Mouse (Mus musculus) heart, postnatal 10 days (tissue): ENCODE data around the gene Eml3. TPM values are rescaled to one million over a fixed set of nuclear protein-coding genes. Genes with fewer than 3 reads are reported as not detected.

Experiments used
- DNase-seq, 2 experiments: peaks; one replicate each; pipeline ENCODE4 v3.0.0; 2021
- intact Hi-C: fragments of 180-260 bp; cut with DNase I; formaldehyde crosslinking; loops from one replicate; pipeline ENCODE4 v1.15.1; 2025
- microRNA-seq, 2 experiments: library from miRNA; unstranded; fragments of <30 nt; microRNA quantifications; one replicate each; pipeline ENCODE4 v1.2.0; 2022
- total RNA-seq, 2 experiments: library from RNA; stranded (reverse); gene quantifications; 2 replicates each; pipeline ENCODE4 v1.2.3; 2021

Gene Eml3
- total RNA-seq, 2 experiments from 2014 or later, result 16.7 to 18.7 TPM

GRCm38 (mm10) chr19:8983150-8983650 is 53.8 kb downstream of the Eml3 start:
- DNase-seq, result peak; percentile 38 to 46
- intact Hi-C loops, result no loop called here

- intact Hi-C loops, result no loop called here
Observed at GRCm38 (mm10) chr19:8984255-8984868, 55.0 kb downstream of the Eml3 start.

GRCm38 (mm10) chr19:8985891-8986290 is 56.5 kb downstream of the Eml3 start:
- intact Hi-C loops, result no loop called here

More at GRCm38 (mm10) chr19:8984255-8984868, 55.0 kb downstream of the Eml3 start:
- peak; percentile 75 to 79 for DNase-seq

GRCm38 (mm10) chr19:8987816-8988215 is 58.5 kb downstream of the Eml3 start:
- DNase-seq, result peak; percentile 81 to 82
- intact Hi-C loops, result no loop called here

More at GRCm38 (mm10) chr19:8985891-8986290, 56.5 kb downstream of the Eml3 start:
- DNase-seq, result no peak

- DNase-seq, result peak; percentile 30 to 46
- intact Hi-C loops, result no loop called here
Observed at GRCm38 (mm10) chr19:8988346-8989065, 59.2 kb downstream of the Eml3 start.

GRCm38 (mm10) chr19:8989066-8989566 is 59.8 kb downstream of the Eml3 start, which contains the start of gene Ahnak:
Gene Ahnak (plus strand): TSS chr19:8989284.
- DNase-seq, result peak; percentile 90 to 91
- intact Hi-C loops, result no loop called here

GRCm38 (mm10) chr19:8989567-8990431 is 60.4 kb downstream of the Eml3 start:
- peak; percentile 95 to 96 for DNase-seq
- intact Hi-C loops, result no loop called here

- intact Hi-C loops, result no loop called here
- DNase-seq, result no peak
Observed at GRCm38 (mm10) chr19:8990432-8991102, 61.2 kb downstream of the Eml3 start.

Small RNA genes lying within 50 kb of the gene (microRNA-seq; reads per million reads assigned to microRNA genes)
- gene Mir5136, result 0 to 0.70 reads per million in 2 experiments

Other genes with a start within 250 kb of the Eml3 start
- 10 to 100 TPM; 36.6 to 56.3 TPM for gene Slc3a2, start 206.2 kb upstream of the Eml3 start, total RNA-seq
- gene Wdr74, start 193.7 kb upstream of the Eml3 start, total RNA-seq, result 10 to 100 TPM; 24.9 to 27.2 TPM
- not detected for gene 1700092M07Rik, start 188.8 kb upstream of the Eml3 start, total RNA-seq
- 10 to 100 TPM; 43.6 to 44.4 TPM for gene Stx5a, start 188.1 kb upstream of the Eml3 start, total RNA-seq
- 10 to 100 TPM; 61.7 to 67.6 TPM for gene Nxf1, start 172.5 kb upstream of the Eml3 start, total RNA-seq
- gene Tmem223, start 158.6 kb upstream of the Eml3 start, total RNA-seq, result 100 to 1,000 TPM; 115 to 133 TPM
- gene Tmem179b, start 155.1 kb upstream of the Eml3 start, total RNA-seq, result 10 to 100 TPM; 13.9 to 22.5 TPM
- gene Taf6l, start 143.1 kb upstream of the Eml3 start, total RNA-seq, result 10 to 100 TPM in 1 of 2 experiments, 1 to 10 TPM in 1; 9.5 to 10.2 TPM
- 10 to 100 TPM; 72.7 to 76.0 TPM for gene Polr2g, start 131.0 kb upstream of the Eml3 start, total RNA-seq
- gene Zbtb3, start 127.0 kb upstream of the Eml3 start, total RNA-seq, result 1 to 10 TPM; 2.2 to 3.0 TPM
- gene Ttc9c, start 110.2 kb upstream of the Eml3 start, total RNA-seq, result 10 to 100 TPM; 14.2 to 17.6 TPM
- gene Hnrnpul2, start 109.5 kb upstream of the Eml3 start, total RNA-seq, result 10 to 100 TPM; 51.0 to 56.3 TPM
- gene AC129217.1, start 99.8 kb upstream of the Eml3 start, total RNA-seq, result not detected
- gene Bscl2, start 92.1 kb upstream of the Eml3 start, total RNA-seq, result 10 to 100 TPM; 25.8 to 34.7 TPM
- not detected for gene Gng3, start 90.4 kb upstream of the Eml3 start, total RNA-seq
- 1 to 10 TPM; 4.2 to 5.1 TPM for gene Lrrn4cl, start 78.8 kb upstream of the Eml3 start, total RNA-seq
- gene Ubxn1, start 58.1 kb upstream of the Eml3 start, total RNA-seq, result 100 to 1,000 TPM; 123 to 126 TPM
- gene Uqcc3, start 48.6 kb upstream of the Eml3 start, total RNA-seq, result 10 to 100 TPM; 50.4 to 58.1 TPM
- gene Lbhd1, start 45.8 kb upstream of the Eml3 start, total RNA-seq, result 1 to 10 TPM; 2.0 to 9.8 TPM
- not detected for gene Gm49403, start 45.6 kb upstream of the Eml3 start, total RNA-seq
- 10 to 100 TPM; 16.6 to 23.0 TPM for gene 1810009A15Rik, start 40.7 kb upstream of the Eml3 start, total RNA-seq
- gene Gm49416, start 40.6 kb upstream of the Eml3 start, total RNA-seq, result 1 to 10 TPM in 1 of 2 experiments, not detected in 1; 6.4 TPM
- gene Ints5, start 36.5 kb upstream of the Eml3 start, total RNA-seq, result 10 to 100 TPM; 14.5 to 17.1 TPM
- 10 to 100 TPM; 69.3 to 74.5 TPM for gene Ganab, start 31.5 kb upstream of the Eml3 start, total RNA-seq
- gene B3gat3, start 9.2 kb upstream of the Eml3 start, total RNA-seq, result 10 to 100 TPM; 38.7 to 41.8 TPM
- 1 to 10 TPM; 6.5 to 7.1 TPM for gene Rom1, start 196 bp upstream of the Eml3 start, total RNA-seq
- 10 to 100 TPM; 54.4 to 59.5 TPM for gene Mta2, start 12.3 kb downstream of the Eml3 start, total RNA-seq
- 10 to 100 TPM in 1 of 2 experiments, 1 to 10 TPM in 1; 8.5 to 10.4 TPM for gene Tut1, start 24.3 kb downstream of the Eml3 start, total RNA-seq
- gene Eef1g, start 37.5 kb downstream of the Eml3 start, total RNA-seq, result 100 to 1,000 TPM; 283 to 289 TPM
- 100 to 1,000 TPM; 348 to 380 TPM for gene Ahnak, start 59.7 kb downstream of the Eml3 start, total RNA-seq
- gene Scgb1a1, start 158.4 kb downstream of the Eml3 start, total RNA-seq, result 1 to 10 TPM in 1 of 2 experiments, not detected in 1; 4.2 TPM
- gene Asrgl1, start 206.1 kb downstream of the Eml3 start, total RNA-seq, result 10 to 100 TPM; 18.5 to 18.6 TPM